Mouse (Mus musculus): ENCODE data around the gene Kcnab3.

Kcnab3 gene

GRCm38 (mm10) chr11:69371601-69372000 is 45.5 kb downstream of the Kcnab3 start:
- no peak for DNase-seq (ENCODE audit: low spot score)

- peak; percentile 51 for DNase-seq (ENCODE audit: low spot score)
Measured at GRCm38 (mm10) chr11:69372056-69372779, 46.2 kb downstream of the Kcnab3 start.

- DNase-seq (ENCODE audit: low spot score), result no peak
Measured at GRCm38 (mm10) chr11:69372780-69373170, 46.7 kb downstream of the Kcnab3 start.

- DNase-seq (ENCODE audit: low spot score), result no peak
Measured at GRCm38 (mm10) chr11:69373223-69373965, 47.3 kb downstream of the Kcnab3 start.

GRCm38 (mm10) chr11:69375646-69376045 is 49.6 kb downstream of the Kcnab3 start:
- no peak for DNase-seq (ENCODE audit: low spot score)

GRCm38 (mm10) chr11:69377766-69378165 is 51.7 kb downstream of the Kcnab3 start:
- peak; percentile 82 for DNase-seq (ENCODE audit: low spot score)

GRCm38 (mm10) chr11:69379600-69379999 is 53.5 kb downstream of the Kcnab3 start:
- DNase-seq (ENCODE audit: low spot score), result peak; percentile 56

- no peak for DNase-seq (ENCODE audit: low spot score)
Measured at GRCm38 (mm10) chr11:69381356-69381755, 55.3 kb downstream of the Kcnab3 start.
